In the genomic region with DNA sequence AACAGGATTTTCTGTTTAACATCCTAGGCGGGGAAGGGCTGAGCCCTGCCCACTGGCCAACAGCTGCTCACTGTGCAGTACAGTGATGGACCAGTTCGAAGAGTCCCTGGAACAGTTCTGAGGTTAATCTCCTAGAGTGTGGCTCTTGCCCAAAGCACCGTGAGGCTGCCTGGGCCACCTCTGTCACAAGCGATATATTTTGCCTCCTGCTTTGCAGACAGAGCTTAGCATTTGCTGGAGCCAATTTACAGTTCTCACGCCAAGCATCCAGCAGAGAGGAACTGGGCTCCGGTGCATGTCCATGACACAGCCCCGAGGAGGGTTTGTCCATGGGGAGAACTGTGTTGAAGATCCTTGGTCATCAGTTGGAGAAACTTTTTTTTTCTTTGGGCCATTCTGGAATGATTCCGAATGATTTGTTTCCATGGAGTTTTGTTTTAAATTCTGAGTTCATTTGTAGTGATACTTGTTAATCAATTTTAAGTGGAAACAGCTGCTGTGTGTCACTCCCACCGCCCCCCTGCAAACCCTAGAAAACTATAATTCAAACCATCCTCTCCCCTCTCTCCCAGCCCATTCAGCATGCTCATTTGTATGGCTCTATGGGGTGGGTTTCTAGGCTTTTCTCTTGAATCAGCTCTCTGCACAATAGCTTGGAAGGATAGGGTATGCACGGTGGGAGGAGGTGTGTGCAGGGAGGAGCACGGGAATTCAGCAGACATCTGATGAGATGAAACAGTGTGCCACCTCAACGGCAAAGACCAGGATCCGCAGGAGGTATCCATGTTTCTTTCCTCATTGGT, we compare ENCODE assay signal across 10 mouse cellular contexts.
DNase-seq lines count a peak whose midpoint lies in the region; ATAC-seq and TF ChIP-seq lines count a peak whose summit lies in the region.
"Had no signal": no experiment of that assay in that cellular context is flagged by ENCODE, and none has a peak within 500 bp of the region (broad histone marks: within the 10 kb centered on the region; RNA-seq: fewer than 3 reads in every experiment).

No protein-coding gene starts in this region.

- no peak for TF ChIP-seq CTCF in heart, adult 2 months (IDR thresholded peaks at IDR 0.05)

- no peak overlapping the region for H3K4me2 ChIP-seq in heart, embryonic 16.5 days (ENCODE audit: low read depth, low read length)
- no peak overlapping the region for H3K4me2 ChIP-seq in forebrain, embryonic 13.5 days
- H3K4me2 ChIP-seq in limb, embryonic 14.5 days (replicated peaks; ENCODE audit: low read depth, low read length, severe bottlenecking): no peak overlapping the region
- H3K4me2 ChIP-seq in liver, embryonic 11.5 days: no peak overlapping the region

- H3K79me2 ChIP-seq in heart, adult 2 months (replicated peaks; ENCODE audit: control insufficient read depth, insufficient read depth, low read length): no peaks in the 10 kb centered on the region

- H3K9me3 ChIP-seq in heart, embryonic 16.5 days (replicated peaks; ENCODE audit: control insufficient read depth, low read length): 0 out of 2 replicates have a peak, but pooled peaks cover 2% of the 10 kb centered on the region
- H3K9me3 ChIP-seq in forebrain, embryonic 13.5 days (replicated peaks): no peaks in the 10 kb centered on the region
- H3K9me3 ChIP-seq in limb, embryonic 14.5 days (ENCODE audit: control insufficient read depth, low read length): no peaks in the 10 kb centered on the region
- no peaks in the 10 kb centered on the region for H3K9me3 ChIP-seq in liver, embryonic 11.5 days (ENCODE audit: control insufficient read depth, low read length)

- no peak for TF ChIP-seq POLR2A in heart, adult 2 months (IDR thresholded peaks at IDR 0.05; ENCODE audit: insufficient read depth, low read depth, low read length)
- TF ChIP-seq POLR2A in limb, embryonic 14.5 days (IDR thresholded peaks at IDR 0.05; ENCODE audit: borderline replicate concordance, extremely low read depth, insufficient read depth, insufficient read length): no peak

- no peak overlapping the region for H3K4me3 ChIP-seq in heart, embryonic 16.5 days (ENCODE audit: low read length)
- no peak overlapping the region for H3K4me3 ChIP-seq in heart, adult 2 months
- H3K4me3 ChIP-seq in forebrain, embryonic 13.5 days: no peak overlapping the region
- no peak overlapping the region for H3K4me3 ChIP-seq in limb, embryonic 14.5 days (replicated peaks; ENCODE audit: low read length)
- H3K4me3 ChIP-seq in liver, embryonic 11.5 days (ENCODE audit: low read depth, low read length): no peak overlapping the region

- ATAC-seq in heart, embryonic 16.5 days (replicated peaks; ENCODE audit: extremely low read depth, insufficient read depth, low FRiP score): 0 out of 2 replicates have a peak, but pooled peaks have one; percentile 40
- ATAC-seq in forebrain, embryonic 13.5 days: peak; percentile 84
- ATAC-seq in limb, embryonic 14.5 days (ENCODE audit: low FRiP score, low read depth): peak; percentile 34; the same call in 1 of the 2 replicates
- ATAC-seq in liver, embryonic 11.5 days (replicated peaks; ENCODE audit: low FRiP score): no peak

- intact Hi-C loops in heart, adult 2 months (cut with DNase I): loop anchor here (10.0 kb wide), 1 partner anchor 333 kb away; a partner anchor contains a TSS

- no peak overlapping the region for H3K27ac ChIP-seq in heart, embryonic 16.5 days (ENCODE audit: low read length)
- no peak overlapping the region for H3K27ac ChIP-seq in heart, adult 2 months
- H3K27ac ChIP-seq in forebrain, embryonic 13.5 days: peak overlapping the region; percentile 22; the same call in 1 of the 2 replicates
- 0 out of 2 replicates have a peak overlapping the region, but pooled peaks have one; percentile 5 for H3K27ac ChIP-seq in limb, embryonic 14.5 days (replicated peaks; ENCODE audit: low read depth, low read length)
- H3K27ac ChIP-seq in liver, embryonic 11.5 days (ENCODE audit: low read depth, low read length): no peak overlapping the region
- H3K27ac ChIP-seq: kidney, postnatal 0 days had no signal

- no peak overlapping the region for H3K9ac ChIP-seq in heart, embryonic 16.5 days (ENCODE audit: low read length)
- no peak overlapping the region for H3K9ac ChIP-seq in heart, adult 2 months (ENCODE audit: low read depth, low read length)
- no peak overlapping the region for H3K9ac ChIP-seq in forebrain, embryonic 13.5 days
- no peak overlapping the region for H3K9ac ChIP-seq in limb, embryonic 14.5 days (ENCODE audit: low read depth, low read length, severe bottlenecking)
- H3K9ac ChIP-seq in liver, embryonic 11.5 days (ENCODE audit: low read depth, low read length): no peak overlapping the region

- no peaks in the 10 kb centered on the region for H3K36me3 ChIP-seq in heart, embryonic 16.5 days (ENCODE audit: control insufficient read depth, insufficient read depth)
- H3K36me3 ChIP-seq in heart, adult 2 months (ENCODE audit: control insufficient read depth, insufficient read depth, low read length): no peaks in the 10 kb centered on the region
- H3K36me3 ChIP-seq in forebrain, embryonic 13.5 days (ENCODE audit: poor library complexity, severe bottlenecking): no peaks in the 10 kb centered on the region
- no peaks in the 10 kb centered on the region for H3K36me3 ChIP-seq in limb, embryonic 14.5 days (ENCODE audit: control insufficient read depth, insufficient read depth, low read length)
- H3K36me3 ChIP-seq in liver, embryonic 11.5 days (ENCODE audit: control insufficient read depth, insufficient read depth, low read length): no peaks in the 10 kb centered on the region

- no peak for DNase-seq in heart, adult 2 months
- peak; percentile 43 for DNase-seq in embryo, embryonic 10.5 days (ENCODE audit: low spot score)
- peak; percentile 56 for DNase-seq in limb, embryonic 14.5 days (ENCODE audit: low spot score)
- DNase-seq in cerebellum, postnatal 36 days: no peak
- DNase-seq in adrenal gland, postnatal 4 days (ENCODE audit: low spot score in 2 of 2): no peak
- DNase-seq in liver, embryonic 11.5 days (ENCODE audit: low spot score): no peak
- DNase-seq: right cerebral cortex, adult 18-20 months had no signal

- WGBS in heart, embryonic 16.5 days: 73% methylated on average over 13 of the region's 13 CpGs
- WGBS in heart, adult 2 months: 70% methylated on average over 13 of the region's 13 CpGs
- 42% methylated on average over 13 of the region's 13 CpGs for WGBS in forebrain, embryonic 13.5 days
- WGBS in limb, embryonic 14.5 days: 22% methylated on average over 13 of the region's 13 CpGs
- 81% methylated on average over 13 of the region's 13 CpGs for WGBS in liver, embryonic 11.5 days

- peaks cover 4% of the 10 kb centered on the region for H3K4me1 ChIP-seq in heart, embryonic 16.5 days (ENCODE audit: control insufficient read depth, insufficient read depth, low read length)
- H3K4me1 ChIP-seq in heart, adult 2 months (ENCODE audit: control insufficient read depth, insufficient read depth, low read length): peaks cover 2% of the 10 kb centered on the region
- peaks cover 14% of the 10 kb centered on the region for H3K4me1 ChIP-seq in forebrain, embryonic 13.5 days
- peaks cover 31% of the 10 kb centered on the region for H3K4me1 ChIP-seq in limb, embryonic 14.5 days (ENCODE audit: control insufficient read depth, insufficient read depth, low read length)
- H3K4me1 ChIP-seq in liver, embryonic 11.5 days (replicated peaks; ENCODE audit: control insufficient read depth, insufficient read depth, low read length): no peaks in the 10 kb centered on the region

- no peaks in the 10 kb centered on the region for H3K27me3 ChIP-seq in heart, embryonic 16.5 days (ENCODE audit: control insufficient read depth, insufficient read depth, low read length)
- H3K27me3 ChIP-seq in heart, adult 2 months (ENCODE audit: control insufficient read depth, insufficient read depth, low read length): no peaks in the 10 kb centered on the region
- no peaks in the 10 kb centered on the region for H3K27me3 ChIP-seq in forebrain, embryonic 13.5 days
- H3K27me3 ChIP-seq in limb, embryonic 14.5 days (ENCODE audit: control insufficient read depth, insufficient read depth, low read length): no peaks in the 10 kb centered on the region
- no peaks in the 10 kb centered on the region for H3K27me3 ChIP-seq in liver, embryonic 11.5 days (replicated peaks; ENCODE audit: control insufficient read depth, insufficient read depth, low read length)

- no peak for TF ChIP-seq EP300 in heart, adult 2 months (IDR thresholded peaks at IDR 0.05; ENCODE audit: insufficient read depth, low read depth, low read length)

Comparison
In these comparisons a context has a peak if more than half of its experiments do, and no peak if none do; other contexts are left out.
1. H3K27ac ChIP-seq: peak in forebrain, embryonic 13.5 days (single experiment) and limb, embryonic 14.5 days (single experiment); none in heart, embryonic 16.5 days (single experiment), heart, adult 2 months (single experiment) and liver, embryonic 11.5 days (single experiment).
2. DNase-seq: peak in embryo, embryonic 10.5 days (single experiment) and limb, embryonic 14.5 days (single experiment); none in heart, adult 2 months (0 of 2), cerebellum, postnatal 36 days (0 of 2), adrenal gland, postnatal 4 days (0 of 2) and liver, embryonic 11.5 days (single experiment).